Mouse (Mus musculus) G1E (cell line): ENCODE data around the gene Man2a1.

Experiments
- CTCF ChIP-seq: IDR thresholded peaks from 2 replicates; pipeline ENCODE4 v1.5.1; 2012; ENCODE audit warnings: low read depth, low read length, inconsistent platforms, mixed read lengths
- GATA1 ChIP-seq: IDR thresholded peaks from 2 replicates; pipeline ENCODE4 v1.6.1; 2012; ENCODE audit warnings: borderline replicate concordance, low read length, inconsistent platforms, mixed read lengths
- GATA2 ChIP-seq: IDR thresholded peaks from 2 replicates; pipeline ENCODE4 v1.6.1; 2012; ENCODE audit warnings: low read depth, low read length, inconsistent platforms, borderline replicate concordance
- POLR2AphosphoS5 ChIP-seq: IDR thresholded peaks from 2 replicates; pipeline ENCODE4 v1.6.1; 2012; ENCODE audit warnings: low read depth, low read length, inconsistent platforms; ENCODE audit not compliant: insufficient replicate concordance
- TAL1 ChIP-seq: conservative IDR thresholded peaks from 2 replicates; pipeline ENCODE4 v1.6.1; 2012; ENCODE audit warnings: low read depth, low read length, inconsistent platforms, mixed read lengths

DNA sequence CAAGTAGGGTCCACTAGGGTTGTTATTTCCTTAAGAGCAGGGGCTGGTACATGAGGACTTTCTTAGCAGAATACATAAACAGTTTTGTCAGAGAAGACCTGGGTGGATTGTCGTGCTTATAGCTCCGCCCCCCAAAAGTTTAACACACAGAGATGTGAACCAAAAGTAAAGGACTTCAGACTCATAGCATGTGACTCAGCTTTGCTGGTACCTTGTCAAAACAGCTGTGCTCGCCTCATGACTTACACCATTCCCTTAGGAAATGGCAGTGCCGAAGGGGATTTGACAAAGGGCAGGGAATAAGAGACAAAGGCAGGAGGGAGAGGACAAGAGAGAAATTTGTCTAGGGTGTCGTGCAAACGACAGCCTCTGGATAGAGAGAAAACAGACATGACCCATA, 166.0 kb downstream of the Man2a1 start:
- TF ChIP-seq CTCF: no peak
- TF ChIP-seq GATA1: no peak
- no peak for TF ChIP-seq TAL1
- no peak for TF ChIP-seq POLR2AphosphoS5
- no peak for TF ChIP-seq GATA2
